ENCODE assay signal across 24 mouse cellular contexts in the genomic region with DNA sequence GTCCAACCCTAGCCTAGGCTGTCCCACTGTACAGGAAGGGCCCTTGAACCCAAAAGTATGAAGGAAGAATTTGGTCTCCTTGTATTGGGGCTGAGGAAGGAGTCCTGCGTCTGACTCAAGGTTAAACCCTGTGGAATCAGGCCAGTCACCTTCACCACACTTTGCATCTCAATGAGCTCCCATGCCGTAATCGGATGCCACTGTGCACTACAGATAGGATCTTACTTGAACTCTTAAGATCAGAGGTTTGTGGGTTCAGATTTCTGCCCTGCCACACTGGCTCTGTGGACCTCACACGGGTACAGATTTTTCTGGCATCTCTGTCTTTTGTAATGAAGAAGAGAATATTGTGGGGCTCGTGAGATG.
DNase-seq lines count a peak whose midpoint lies in the region; ATAC-seq and TF ChIP-seq lines count a peak whose summit lies in the region.
"Had no signal": no experiment of that assay in that cellular context is flagged by ENCODE, and none has a peak within 500 bp of the region (broad histone marks: within the 10 kb centered on the region; RNA-seq: fewer than 3 reads in every experiment).

No protein-coding gene starts in this region.

- DNase-seq in left cerebral cortex, adult 2 months (ENCODE audit: extremely low spot score in 1 of 2, low spot score in 2 of 2): no peak
- no peak for DNase-seq in left cerebral cortex, postnatal 25 days (ENCODE audit: low spot score in 2 of 2)
- peak; percentile 44 for DNase-seq in ES-E14 (ENCODE audit: low read depth, low spot score)
- DNase-seq in ZHBTc4 (ENCODE audit: low read depth, low spot score): peak; percentile 79
- DNase-seq in embryo, embryonic 10.5 days (ENCODE audit: low spot score): no peak
- no peak for DNase-seq in forebrain, postnatal 0 days
- DNase-seq: adrenal gland, postnatal 10 days; adrenal gland, postnatal 36 days; cerebellum, adult 18-20 months; cerebellum, adult 9-10 months; cerebellum, postnatal 14 days; embryo, embryonic 11 days; gastrocnemius, postnatal 14 days; heart, adult 11 months had no signal

- H3K27ac ChIP-seq in left cerebral cortex, adult 2 months: peak overlapping the region; percentile 53; the same call in 1 of the 2 replicates
- H3K27ac ChIP-seq in ES-E14 (ENCODE audit: insufficient read depth, low read depth, low read length, poor library complexity, severe bottlenecking): no peak overlapping the region
- H3K27ac ChIP-seq in forebrain, postnatal 0 days (ENCODE audit: low read depth, low read length): no peak overlapping the region
- H3K27ac ChIP-seq: embryonic facial prominence, embryonic 10.5 days; embryonic facial prominence, embryonic 13.5 days; forebrain, embryonic 12.5 days; forebrain, embryonic 15.5 days; hindbrain, embryonic 12.5 days; hindbrain, embryonic 15.5 days had no signal

- H3K9me3 ChIP-seq in ES-E14 (ENCODE audit: control insufficient read depth, insufficient read depth, low read depth, low read length): no peaks in the 10 kb centered on the region
- no peaks in the 10 kb centered on the region for H3K9me3 ChIP-seq in forebrain, postnatal 0 days (ENCODE audit: low read length)
- H3K9me3 ChIP-seq: embryonic facial prominence, embryonic 10.5 days; embryonic facial prominence, embryonic 13.5 days; forebrain, embryonic 12.5 days; forebrain, embryonic 15.5 days; hindbrain, embryonic 12.5 days; hindbrain, embryonic 15.5 days had no signal

- H3K4me3 ChIP-seq in left cerebral cortex, adult 2 months: no peak overlapping the region
- H3K4me3 ChIP-seq in ES-E14 (ENCODE audit: insufficient read depth in 1 of 2, low read depth in 1 of 2, low read length in 2 of 2, poor library complexity in 1 of 2, severe bottlenecking in 1 of 2): no peak overlapping the region
- H3K4me3 ChIP-seq in forebrain, postnatal 0 days (ENCODE audit: low read depth, low read length): no peak overlapping the region
- H3K4me3 ChIP-seq: embryonic facial prominence, embryonic 10.5 days; embryonic facial prominence, embryonic 13.5 days; erythroblast, embryonic 14.5 days; forebrain, embryonic 12.5 days; forebrain, embryonic 15.5 days; hindbrain, embryonic 12.5 days; hindbrain, embryonic 15.5 days had no signal

- intact Hi-C loops in left cerebral cortex, adult 2 months (cut with DNase I): loop anchor here (2.0 to 10.0 kb wide), 3 partner anchors 56 to 264 kb away; a partner anchor contains a TSS
- intact Hi-C loops in left cerebral cortex, postnatal 25 days (cut with DNase I): loop anchor here (1.0 to 5.0 kb wide), 3 partner anchors 56 to 142 kb away; no protein-coding TSS in a partner anchor

- H3K9ac ChIP-seq in ES-E14 (ENCODE audit: insufficient read depth, low read depth, low read length, poor library complexity, severe bottlenecking): no peak overlapping the region
- no peak overlapping the region for H3K9ac ChIP-seq in forebrain, postnatal 0 days
- H3K9ac ChIP-seq: embryonic facial prominence, embryonic 13.5 days; forebrain, embryonic 12.5 days; forebrain, embryonic 15.5 days; hindbrain, embryonic 12.5 days; hindbrain, embryonic 15.5 days had no signal

- in situ Hi-C loops in ES-E14 (cut with MboI; ENCODE audit: low sequenced_read_pairs in 2 of 2, unreplicated experiment in 2 of 2): no loop called here

- WGBS in forebrain, postnatal 0 days: 63% methylated on average over 5 of the region's 5 CpGs

- H3K4me1 ChIP-seq in ES-E14 (ENCODE audit: control insufficient read depth in 2 of 2, insufficient read depth in 2 of 2, low read length in 2 of 2, poor library complexity in 1 of 2): peaks cover 2 to 23% of the 10 kb centered on the region in 2 experiments; a peak in 3 of 4 replicates
- H3K4me1 ChIP-seq in forebrain, postnatal 0 days (ENCODE audit: insufficient read depth): peaks cover 12% of the 10 kb centered on the region

- H3K36me3 ChIP-seq in ES-E14 (ENCODE audit: control insufficient read depth, insufficient read depth, low read length, poor library complexity, severe bottlenecking): no peaks in the 10 kb centered on the region
- no peaks in the 10 kb centered on the region for H3K36me3 ChIP-seq in forebrain, postnatal 0 days (ENCODE audit: insufficient read depth)
- H3K36me3 ChIP-seq: embryonic facial prominence, embryonic 10.5 days; embryonic facial prominence, embryonic 13.5 days; forebrain, embryonic 12.5 days; forebrain, embryonic 15.5 days; hindbrain, embryonic 12.5 days; hindbrain, embryonic 15.5 days had no signal

- no peaks in the 10 kb centered on the region for H3K27me3 ChIP-seq in forebrain, postnatal 0 days (ENCODE audit: insufficient read depth, low read length)
- H3K27me3 ChIP-seq: embryonic facial prominence, embryonic 13.5 days; forebrain, embryonic 12.5 days; forebrain, embryonic 15.5 days; hindbrain, embryonic 15.5 days; Patski had no signal

- H3K4me2 ChIP-seq in forebrain, postnatal 0 days (ENCODE audit: low read depth): no peak overlapping the region
- H3K4me2 ChIP-seq: embryonic facial prominence, embryonic 13.5 days; forebrain, embryonic 12.5 days; forebrain, embryonic 15.5 days; heart, embryonic 11.5 days; hindbrain, embryonic 12.5 days; hindbrain, embryonic 15.5 days had no signal

- ATAC-seq in forebrain, postnatal 0 days: no peak
- ATAC-seq: forebrain, embryonic 15.5 days; intestine, postnatal 0 days; Patski had no signal

- no peak for TF ChIP-seq CTCF in left cerebral cortex, adult 2 months (IDR thresholded peaks at IDR 0.05)
- no peak for TF ChIP-seq CTCF in forebrain, postnatal 0 days (IDR thresholded peaks at IDR 0.05; ENCODE audit: low read depth)

TF ChIP-seq in ES-E14, 5 proteins besides CTCF, POLR2A, EP300 and RAD21:
- TF ChIP-seq CHD2 (IDR thresholded peaks at IDR 0.05; ENCODE audit: low read depth, low read length) (no peak), ZC3H11A (IDR thresholded peaks at IDR 0.05; ENCODE audit: borderline replicate concordance, low read depth, low read length) (no peak), ZNF384 (IDR thresholded peaks at IDR 0.05; ENCODE audit: low read depth, low read length) (no peak), HCFC1 (IDR thresholded peaks at IDR 0.05; ENCODE audit: borderline replicate concordance, insufficient read depth, low read length) (no peak), MAFK (IDR thresholded peaks at IDR 0.05; ENCODE audit: insufficient read depth, low read depth, low read length) (no peak)

Comparison
In these comparisons a context has a peak if more than half of its experiments do, and no peak if none do; other contexts are left out.
1. DNase-seq: peak in ES-E14 (single experiment) and ZHBTc4 (single experiment); none in left cerebral cortex, adult 2 months (0 of 2), left cerebral cortex, postnatal 25 days (0 of 2), embryo, embryonic 10.5 days (single experiment) and forebrain, postnatal 0 days (single experiment).